Mouse (Mus musculus) MEL (cell line): ENCODE data around the gene Krtap2-4.

ENCODE experiments used
- BHLHE40 ChIP-seq: IDR thresholded peaks from 2 replicates; pipeline ENCODE4 v1.6.1; 2012; ENCODE audit warnings: low read depth, mild to moderate bottlenecking, inconsistent platforms, low read length, improper control_type of control experiment, borderline replicate concordance
- CTCF ChIP-seq, 3 experiments: IDR thresholded peaks in 2 of 3; conservative IDR thresholded peaks in 1 of 3; 2 replicates each; pipeline ENCODE4 v1.5.1; 2011 to 2012; ENCODE audit warnings: low read length in 3 of 3, low read depth in 2 of 3, mild to moderate bottlenecking in 2 of 3, improper control_type of control experiment in 1 of 3, inconsistent platforms in 1 of 3, mixed read lengths in 1 of 3, moderate library complexity in 1 of 3; ENCODE audit not compliant: control insufficient read depth in 1 of 3, insufficient read depth in 1 of 3, poor library complexity in 1 of 3, severe bottlenecking in 1 of 3
- E2F4 ChIP-seq: IDR thresholded peaks from 2 replicates; pipeline ENCODE4 v1.6.1; 2011; ENCODE audit warnings: low read depth, low read length, improper control_type of control experiment, borderline replicate concordance
- ELF1 ChIP-seq: IDR thresholded peaks from 2 replicates; pipeline ENCODE4 v1.6.1; 2014; ENCODE audit warnings: low read depth, mild to moderate bottlenecking, inconsistent platforms, low read length, improper control_type of control experiment, moderate library complexity
- EP300 ChIP-seq, 2 experiments: IDR thresholded peaks; 2 replicates each; pipeline ENCODE4 v1.6.1; 2011; ENCODE audit warnings: improper control_type of control experiment in 2 of 2, low read length in 2 of 2, low read depth in 1 of 2, mild to moderate bottlenecking in 1 of 2
- HCFC1 ChIP-seq: IDR thresholded peaks from 2 replicates; pipeline ENCODE4 v1.6.1; 2012; ENCODE audit warnings: low read depth, mild to moderate bottlenecking, inconsistent platforms, low read length, improper control_type of control experiment, moderate library complexity
- MAFK ChIP-seq: IDR thresholded peaks from 2 replicates; pipeline ENCODE4 v1.6.1; 2011; ENCODE audit warnings: low read depth, mild to moderate bottlenecking, low read length, improper control_type of control experiment, borderline replicate concordance
- MAZ ChIP-seq: IDR thresholded peaks from 2 replicates; pipeline ENCODE4 v1.6.1; 2012; ENCODE audit warnings: low read depth, mild to moderate bottlenecking, inconsistent platforms, low read length, improper control_type of control experiment
- MEF2A ChIP-seq: IDR thresholded peaks from 2 replicates; pipeline ENCODE4 v1.6.1; 2014; ENCODE audit warnings: low read depth, mild to moderate bottlenecking, inconsistent platforms, low read length, improper control_type of control experiment; ENCODE audit not compliant: poor library complexity, insufficient replicate concordance, severe bottlenecking; ENCODE audit errors: extremely low read depth
- POLR2A ChIP-seq, 2 experiments: IDR thresholded peaks; 2 replicates each; pipeline ENCODE4 v1.6.1; 2011 to 2012; ENCODE audit warnings: low read length in 2 of 2, mild to moderate bottlenecking in 2 of 2, control low read depth in 1 of 2, improper control_type of control experiment in 1 of 2, low read depth in 1 of 2, moderate library complexity in 1 of 2; ENCODE audit not compliant: control insufficient read depth in 1 of 2, insufficient read depth in 1 of 2, poor library complexity in 1 of 2
- TAL1 ChIP-seq: IDR thresholded peaks from 2 replicates; pipeline ENCODE4 v1.6.1; 2012; ENCODE audit warnings: mild to moderate bottlenecking, inconsistent platforms, low read length, moderate library complexity, mixed read lengths
- USF1 ChIP-seq: IDR thresholded peaks from 2 replicates; pipeline ENCODE4 v1.6.1; 2014; ENCODE audit warnings: low read depth, mild to moderate bottlenecking, inconsistent platforms, low read length, improper control_type of control experiment, moderate library complexity

- TF ChIP-seq CTCF (IDR thresholded peaks at IDR 0.05 in 2 of 3, conservative IDR thresholded peaks at IDR 0.05 in 1 of 3; ENCODE audit: control insufficient read depth in 1 of 3, insufficient read depth in 1 of 3, low read depth in 2 of 3, low read length in 3 of 3, poor library complexity in 1 of 3, severe bottlenecking in 1 of 3) (no peak), ELF1 (no peak), USF1 (no peak), POLR2A (IDR thresholded peaks at IDR 0.05; ENCODE audit: control insufficient read depth in 1 of 2, insufficient read depth in 1 of 2, low read depth in 1 of 2, low read length in 2 of 2, poor library complexity in 1 of 2) (no peak), MAZ (no peak), BHLHE40 (no peak), E2F4 (no peak), TAL1 (no peak), HCFC1 (no peak), EP300 (IDR thresholded peaks at IDR 0.05; ENCODE audit: low read depth in 1 of 2, low read length in 2 of 2) (no peak), MAFK (no peak), MEF2A (no peak)
Observed at GRCm38 (mm10) chr11:99583245-99583704, 31.4 kb downstream of the Krtap2-4 start, which contains the start of gene Krtap1-4.
